Mouse (Mus musculus) kidney, adult 11 months (tissue): ENCODE measurements around the gene Cdk8.

Experiments used
- DNase-seq: peaks from one replicate; pipeline ENCODE4 v3.0.0; 2022

The Cdk8 gene

GRCm38 (mm10) chr5:146330031-146330764, 99.2 kb downstream of the Cdk8 start:
- no peak for DNase-seq

- DNase-seq = no peak
Measured at GRCm38 (mm10) chr5:146330765-146331115, 99.7 kb downstream of the Cdk8 start.

- no peak for DNase-seq
Measured at GRCm38 (mm10) chr5:146331131-146331530, 100.1 kb downstream of the Cdk8 start.

GRCm38 (mm10) chr5:146332541-146332940, 101.5 kb downstream of the Cdk8 start:
- DNase-seq = no peak

- DNase-seq = no peak
Measured at GRCm38 (mm10) chr5:146334410-146334809, 103.4 kb downstream of the Cdk8 start.

GRCm38 (mm10) chr5:146338064-146338463, 107.0 kb downstream of the Cdk8 start:
- DNase-seq = no peak

GRCm38 (mm10) chr5:146340037-146340436, 109.0 kb downstream of the Cdk8 start:
- no peak for DNase-seq

- no peak for DNase-seq
Measured at GRCm38 (mm10) chr5:146344911-146345686, 114.1 kb downstream of the Cdk8 start.

- no peak for DNase-seq
Measured at GRCm38 (mm10) chr5:146347081-146347480, 116.1 kb downstream of the Cdk8 start.

GRCm38 (mm10) chr5:146349183-146349582, 118.2 kb downstream of the Cdk8 start:
- DNase-seq = no peak

- DNase-seq = no peak
Measured at GRCm38 (mm10) chr5:146350784-146351183, 119.8 kb downstream of the Cdk8 start.

- DNase-seq = no peak
Measured at GRCm38 (mm10) chr5:146352006-146352405, 121.0 kb downstream of the Cdk8 start.
